Mouse (Mus musculus): ENCODE results near the gene Bax.
"Not testable (repeated sequence)": the region's sequence is repeated elsewhere in the genome, so short reads cannot be mapped to it uniquely, and the experiment has no call there.

Bax gene

DNA sequence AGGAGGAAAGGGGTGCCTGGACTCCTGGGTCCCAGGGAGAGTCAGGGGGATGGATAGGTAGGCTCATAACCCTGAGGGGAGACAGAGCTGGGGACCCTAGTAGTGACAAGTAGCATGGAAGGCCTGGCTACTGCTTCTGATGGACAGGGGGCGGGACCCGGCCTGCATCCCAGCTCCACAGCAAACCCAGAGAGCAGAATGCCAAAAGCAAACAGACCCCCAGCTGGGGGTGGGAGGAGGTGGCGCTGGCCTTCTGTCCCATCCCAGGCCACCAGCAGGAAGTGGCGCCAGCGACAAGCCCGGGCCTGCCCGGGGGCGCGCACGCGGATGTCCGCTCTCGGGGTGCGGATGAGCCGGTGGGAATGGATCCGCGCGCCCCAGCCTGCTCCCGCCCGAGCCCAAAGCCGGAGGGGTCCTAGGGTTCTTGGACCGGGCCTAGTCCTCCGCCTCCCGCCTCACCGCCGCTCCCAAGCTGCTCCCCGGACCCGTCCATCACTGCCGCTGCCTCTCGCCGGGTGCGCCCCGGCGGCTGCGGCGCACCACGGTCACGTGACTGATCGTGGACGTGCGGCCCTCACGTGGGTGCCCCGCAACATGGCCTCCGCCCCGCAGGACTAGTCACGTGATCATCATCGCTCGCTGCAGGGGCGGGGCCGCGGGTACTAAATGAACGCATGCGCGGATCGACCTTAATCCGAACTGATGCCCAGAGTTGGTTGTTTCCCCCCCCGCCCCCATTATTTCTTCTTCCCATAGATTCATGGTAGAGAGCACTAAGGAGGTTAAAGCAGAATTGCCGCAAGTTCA is at the start of gene Bax:
Gene Bax (minus strand): TSS at position 616 of the 807 bp plus-strand sequence.
- peak; percentile 98 for DNase-seq

GRCm38 (mm10) chr7:45515436-45515835 is 48.7 kb upstream of the Bax start:
- no peak for DNase-seq

- no peak for DNase-seq
Observed at GRCm38 (mm10) chr7:45514411-45514810, 47.7 kb upstream of the Bax start.

DNA sequence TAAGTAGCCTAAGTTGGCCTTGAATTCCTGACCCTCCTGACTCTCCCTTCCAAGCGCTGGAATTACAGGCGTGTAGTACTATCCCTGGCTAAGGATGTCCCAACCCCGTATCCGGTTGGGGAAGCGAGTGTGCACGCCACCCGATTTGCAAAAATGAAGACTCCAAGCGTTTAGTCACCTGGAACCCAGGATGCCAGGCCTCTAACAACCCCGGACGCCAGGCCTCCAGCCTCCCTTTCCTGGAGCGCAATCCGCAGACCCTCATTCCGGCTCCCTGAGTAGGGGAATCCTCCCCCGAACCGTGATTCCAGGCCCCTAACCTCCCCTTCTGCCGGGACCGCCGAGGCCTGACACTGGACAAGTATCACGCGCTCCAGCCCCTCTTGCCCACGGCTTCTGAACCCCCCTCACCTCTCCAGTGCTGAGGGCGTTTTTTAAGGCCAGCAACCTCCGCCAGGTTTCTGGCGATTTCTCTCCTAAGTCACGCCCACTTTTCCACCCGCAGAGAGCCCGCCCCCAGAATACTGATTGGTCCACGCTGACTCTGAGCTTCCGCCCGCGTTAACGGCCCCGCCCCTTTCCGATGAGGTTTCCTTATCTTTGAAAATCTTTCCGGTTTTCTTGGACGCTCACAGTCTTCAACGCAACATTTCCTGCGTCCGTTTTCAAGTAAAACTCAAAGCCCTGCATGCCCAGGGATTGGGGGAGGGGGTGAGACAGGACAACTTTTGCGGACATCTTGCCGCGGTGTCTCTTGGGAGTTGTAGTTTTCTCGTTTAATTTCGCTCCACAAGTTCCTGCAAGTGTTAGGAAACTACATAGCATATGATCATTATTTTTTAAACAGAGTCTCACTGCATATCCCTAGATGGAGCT is 43.5 kb upstream of the Bax start, which contains the start of gene Nucb1:
Gene Nucb1 (minus strand): TSS at position 495 of the 876 bp plus-strand sequence.
- DNase-seq, result peak; percentile 89

- peak; percentile 47 for DNase-seq
Observed at GRCm38 (mm10) chr7:45509181-45509882, 42.6 kb upstream of the Bax start.

DNA sequence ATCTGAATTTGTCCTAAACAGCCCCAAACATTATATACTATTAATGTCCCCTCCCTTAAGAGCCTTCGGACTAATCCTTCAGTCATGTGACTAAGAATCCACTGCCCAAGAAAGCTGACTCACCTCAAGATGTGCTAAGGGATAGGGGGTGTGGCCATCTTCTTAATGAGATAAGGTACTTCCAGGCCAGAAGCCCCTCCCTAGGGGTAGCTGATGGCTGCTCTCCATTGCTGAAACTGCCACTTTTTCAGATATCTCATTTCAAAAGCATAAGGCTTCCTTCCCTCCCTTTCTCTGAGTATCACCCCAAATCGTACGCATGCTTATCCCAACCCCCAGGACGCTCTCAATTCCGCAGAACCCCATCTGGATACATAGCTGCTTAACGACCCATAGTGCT is 41.9 kb upstream of the Bax start:
- no peak for DNase-seq

GRCm38 (mm10) chr7:45507583-45507982 is 40.9 kb upstream of the Bax start:
- peak; percentile 65 for DNase-seq

GRCm38 (mm10) chr7:45498427-45498826 is 31.7 kb upstream of the Bax start:
- DNase-seq, result no peak

DNA sequence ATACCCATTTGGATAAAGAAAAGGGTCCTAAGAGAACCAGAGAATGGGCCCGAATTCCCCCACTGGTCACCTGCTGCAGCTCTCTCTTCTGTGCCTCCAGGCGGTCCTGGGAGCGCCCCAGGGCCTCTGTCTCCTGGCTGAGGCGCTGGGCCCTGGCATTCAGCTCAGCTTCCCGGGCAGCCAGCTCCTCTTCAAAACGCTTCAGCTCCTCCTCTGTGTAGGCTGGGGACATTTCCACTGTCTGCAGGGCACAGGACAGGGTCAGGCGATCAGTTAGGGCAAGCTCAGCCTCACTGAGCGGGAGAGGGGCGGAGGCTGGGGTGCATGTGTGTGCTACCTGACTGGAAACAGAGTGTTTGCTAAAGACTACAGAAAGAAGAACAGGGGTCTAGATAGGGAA is 27.9 kb upstream of the Bax start:
- DNase-seq, result peak; percentile 49

GRCm38 (mm10) chr7:45492951-45493350 is 26.3 kb upstream of the Bax start:
- peak; percentile 90 for DNase-seq

- DNase-seq, result peak; percentile 54
Observed at GRCm38 (mm10) chr7:45492225-45492844, 25.6 kb upstream of the Bax start.

GRCm38 (mm10) chr7:45491264-45491663 is 24.6 kb upstream of the Bax start:
- DNase-seq, result no peak

GRCm38 (mm10) chr7:45490822-45491221 is 24.1 kb upstream of the Bax start:
- DNase-seq, result no peak

- no peak for DNase-seq
Observed at GRCm38 (mm10) chr7:45489578-45489977, 22.9 kb upstream of the Bax start.

DNA sequence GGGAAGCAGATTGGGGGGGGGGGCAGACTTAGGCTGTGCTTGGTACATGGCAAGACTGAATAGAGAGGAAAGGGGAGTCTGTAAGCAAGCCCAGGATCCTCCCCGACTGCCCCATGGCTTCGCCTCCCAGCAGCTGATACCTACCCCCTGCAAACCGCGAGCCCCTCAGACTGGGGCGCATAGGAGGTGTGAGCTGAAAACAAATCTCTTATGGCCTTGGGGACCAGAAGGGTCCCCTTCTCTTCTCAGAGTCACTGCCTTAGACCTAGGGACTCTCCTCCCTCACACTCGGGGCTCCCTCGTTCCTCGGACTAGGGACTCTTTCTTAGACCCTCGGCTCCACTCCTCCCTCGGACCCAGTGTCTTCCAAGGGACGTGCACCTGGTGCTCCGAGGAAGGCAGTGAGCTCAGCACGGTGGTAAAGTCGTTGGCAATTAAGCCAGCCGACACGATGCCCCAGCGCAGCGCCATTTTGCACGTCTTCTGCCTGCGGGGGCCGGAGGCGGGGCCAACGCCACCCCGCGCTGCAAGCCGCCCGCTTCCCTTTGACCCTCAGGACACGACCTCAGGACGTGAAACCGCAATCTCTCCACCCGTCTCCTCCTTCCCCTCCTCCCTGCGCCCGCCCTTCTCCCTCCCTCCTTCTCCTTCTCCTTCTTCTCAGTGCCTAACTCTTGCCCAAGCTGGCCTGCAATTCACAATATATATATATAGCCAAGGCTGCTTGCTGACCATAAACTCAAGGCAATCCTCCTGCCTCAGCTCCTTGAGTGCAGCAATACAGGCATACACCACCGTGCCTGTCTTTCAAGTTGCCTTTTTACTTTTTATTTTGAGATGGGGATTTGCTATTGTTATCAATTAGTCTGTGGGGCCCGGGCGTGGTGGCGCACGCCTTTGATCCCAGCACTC is 21.9 kb upstream of the Bax start, which contains the start of gene Dhdh:
Gene Dhdh (minus strand): TSS at position 513 of the 912 bp plus-strand sequence.
- peak; percentile 77 for DNase-seq

- DNase-seq, result peak; percentile 35
Observed at GRCm38 (mm10) chr7:45487861-45488292, 21.2 kb upstream of the Bax start.

- peak; percentile 28 for DNase-seq
Observed at GRCm38 (mm10) chr7:45486761-45487415, 20.2 kb upstream of the Bax start, which contains the start of gene Gm45808. Gm45808 (minus strand) TSS chr7:45486811.

GRCm38 (mm10) chr7:45486158-45486557 is 19.5 kb upstream of the Bax start:
- DNase-seq, result no peak

GRCm38 (mm10) chr7:45484985-45485384 is 18.3 kb upstream of the Bax start:
- not testable (repeated sequence) for DNase-seq

GRCm38 (mm10) chr7:45482166-45482565 is 15.5 kb upstream of the Bax start:
- no peak for DNase-seq

All from cerebellum, adult 11-12 months (tissue).